Mouse (Mus musculus) hindbrain, embryonic 10.5 days (tissue): ENCODE data around the gene Vav1. TPM values are rescaled to one million over a fixed set of nuclear protein-coding genes. Genes with fewer than 3 reads are reported as not detected.

Source experiments
- DNase-seq: peaks from one replicate; pipeline ENCODE4 v3.0.0-alpha.2; 2017; ENCODE audit warnings: low spot score
- H3K27ac ChIP-seq: fragments of 300-500 bp; sonication (generic); 2 replicates; pipeline ENCODE4 v1.5.1; 2016; ENCODE audit warnings: mild to moderate bottlenecking, moderate library complexity
- H3K27me3 ChIP-seq: fragments of 300-500 bp; sonication (generic); 2 replicates; pipeline ENCODE4 v1.6.1; 2016; ENCODE audit warnings: mild to moderate bottlenecking; ENCODE audit not compliant: poor library complexity, insufficient read depth, severe bottlenecking
- H3K36me3 ChIP-seq: fragments of 300-500 bp; sonication (generic); 2 replicates; pipeline ENCODE4 v1.6.1; 2016; ENCODE audit warnings: mild to moderate bottlenecking, moderate library complexity
- H3K4me1 ChIP-seq: fragments of 300-500 bp; sonication (generic); replicated peaks from 2 replicates; pipeline ENCODE4 v1.6.1; 2016; ENCODE audit warnings: mild to moderate bottlenecking
- H3K4me3 ChIP-seq: fragments of 300-500 bp; sonication (generic); 2 replicates; pipeline ENCODE4 v1.5.1; 2016; ENCODE audit warnings: mild to moderate bottlenecking, moderate library complexity
- H3K9me3 ChIP-seq: fragments of 300-500 bp; sonication (generic); 2 replicates; pipeline ENCODE4 v1.6.1; 2016; ENCODE audit warnings: mild to moderate bottlenecking, moderate library complexity
- WGBS: fragments of 180-500 bp; shearing (Covaris S2); methylation state at CpG from one replicate; pipeline ENCODE4 v1.1.7; 2016; 5-methylcytosine and 5-hydroxymethylcytosine counted together
- polyA plus RNA-seq: library from polyadenylated mRNA; unstranded; fragments of >200 nt; fragmentation: Nextera tagmentation; extraction: Ambion mirVana; gene quantifications from 2 replicates; pipeline ENCODE4 v1.2.1, GENCODE M21; 2016

Gene Vav1
- 2.0 and 2.2 TPM in 2 replicates for polyA plus RNA-seq

- H3K4me3 ChIP-seq: no peak within 1 kb of the TSS
- H3K27ac ChIP-seq: no peak within 1 kb of the TSS
- no peaks in the 10 kb centered on the region for H3K36me3 ChIP-seq
- no peak for DNase-seq
- peaks cover 23% of the 10 kb centered on the region for H3K4me1 ChIP-seq
- WGBS: 70% methylated on average over 26 of the region's 26 CpGs
- peaks cover 36% of the 10 kb centered on the region for H3K27me3 ChIP-seq
- no peaks in the 10 kb centered on the region for H3K9me3 ChIP-seq
Observed at GRCm38 (mm10) chr17:57278943-57279590, at the start of gene Vav1. TSS of gene Vav1 (plus strand) at chr17:57279100.

GRCm38 (mm10) chr17:57229851-57230727 is 48.8 kb upstream of the Vav1 start:
- DNase-seq: no peak
- Histone ChIP-seq H3K4me1 (no peaks in the 10 kb centered on the region; the same call in 1 of the 2 replicates), H3K27me3 (no peaks in the 10 kb centered on the region), H3K36me3 (peaks cover 9% of the 10 kb centered on the region), H3K9me3 (no peaks in the 10 kb centered on the region), H3K4me3 (no peak overlapping the region), H3K27ac (no peak overlapping the region)
- WGBS: 80% methylated on average over 15 of the region's 15 CpGs

- no peak overlapping the region for H3K4me3 ChIP-seq
- no peak for DNase-seq
- peaks cover 15% of the 10 kb centered on the region for H3K36me3 ChIP-seq
- H3K27ac ChIP-seq: no peak overlapping the region
- 66% methylated on average over 6 of the region's 6 CpGs for WGBS
- no peaks in the 10 kb centered on the region for H3K9me3 ChIP-seq
- H3K4me1 ChIP-seq: no peaks in the 10 kb centered on the region; the same call in 1 of the 2 replicates
- H3K27me3 ChIP-seq: no peaks in the 10 kb centered on the region
Observed at GRCm38 (mm10) chr17:57230728-57231125, 48.2 kb upstream of the Vav1 start.

- DNase-seq: no peak
- Histone ChIP-seq H3K27ac (no peak overlapping the region), H3K27me3 (no peaks in the 10 kb centered on the region), H3K36me3 (peaks cover 22% of the 10 kb centered on the region), H3K4me1 (no peaks in the 10 kb centered on the region; the same call in 1 of the 2 replicates), H3K4me3 (no peak overlapping the region), H3K9me3 (no peaks in the 10 kb centered on the region)
Observed at GRCm38 (mm10) chr17:57231321-57231771, 47.6 kb upstream of the Vav1 start.

GRCm38 (mm10) chr17:57232200-57232599 is 46.7 kb upstream of the Vav1 start:
- Histone ChIP-seq H3K9me3 (no peaks in the 10 kb centered on the region), H3K36me3 (peaks cover 30% of the 10 kb centered on the region), H3K27me3 (no peaks in the 10 kb centered on the region), H3K4me3 (no peak overlapping the region), H3K27ac (no peak overlapping the region), H3K4me1 (no peaks in the 10 kb centered on the region; the same call in 1 of the 2 replicates)
- DNase-seq: no peak
- WGBS: 90% methylated on average over 1 of the region's 1 CpGs

- H3K4me1 ChIP-seq: no peaks in the 10 kb centered on the region; the same call in 1 of the 2 replicates
- DNase-seq: no peak
- H3K27me3 ChIP-seq: no peaks in the 10 kb centered on the region
- 50% methylated on average over 7 of the region's 7 CpGs for WGBS
- no peak overlapping the region for H3K27ac ChIP-seq
- no peak overlapping the region for H3K4me3 ChIP-seq
- peaks cover 38% of the 10 kb centered on the region for H3K36me3 ChIP-seq
- no peaks in the 10 kb centered on the region for H3K9me3 ChIP-seq
Observed at GRCm38 (mm10) chr17:57233038-57233437, 45.9 kb upstream of the Vav1 start.

- no peak overlapping the region for H3K27ac ChIP-seq
- no peaks in the 10 kb centered on the region; the same call in 1 of the 2 replicates for H3K4me1 ChIP-seq
- DNase-seq: no peak
- H3K9me3 ChIP-seq: no peaks in the 10 kb centered on the region
- 80% methylated on average over 12 of the region's 12 CpGs for WGBS
- H3K36me3 ChIP-seq: peaks cover 42% of the 10 kb centered on the region
- H3K4me3 ChIP-seq: no peak overlapping the region
- H3K27me3 ChIP-seq: no peaks in the 10 kb centered on the region
Observed at GRCm38 (mm10) chr17:57234254-57234928, 44.5 kb upstream of the Vav1 start.

- H3K27me3 ChIP-seq: no peaks in the 10 kb centered on the region
- WGBS: 90% methylated on average over 5 of the region's 5 CpGs
- H3K27ac ChIP-seq: no peak overlapping the region
- H3K36me3 ChIP-seq: peaks cover 42% of the 10 kb centered on the region
- DNase-seq: no peak
- no peaks in the 10 kb centered on the region for H3K9me3 ChIP-seq
- H3K4me3 ChIP-seq: no peak overlapping the region
- no peaks in the 10 kb centered on the region for H3K4me1 ChIP-seq
Observed at GRCm38 (mm10) chr17:57235803-57236202, 43.1 kb upstream of the Vav1 start.

- DNase-seq: no peak
- H3K36me3 ChIP-seq: peaks cover 51% of the 10 kb centered on the region
- H3K27me3 ChIP-seq: no peaks in the 10 kb centered on the region
- H3K4me1 ChIP-seq: no peaks in the 10 kb centered on the region
- no peaks in the 10 kb centered on the region for H3K9me3 ChIP-seq
- no peak overlapping the region for H3K27ac ChIP-seq
- 94% methylated on average over 9 of the region's 9 CpGs for WGBS
- no peak overlapping the region for H3K4me3 ChIP-seq
Observed at GRCm38 (mm10) chr17:57237181-57237580, 41.7 kb upstream of the Vav1 start.

- H3K9me3 ChIP-seq: no peaks in the 10 kb centered on the region
- 72% methylated on average over 10 of the region's 10 CpGs for WGBS
- H3K27me3 ChIP-seq: no peaks in the 10 kb centered on the region
- H3K27ac ChIP-seq: no peak overlapping the region
- no peak overlapping the region for H3K4me3 ChIP-seq
- DNase-seq: no peak
- peaks cover 18% of the 10 kb centered on the region for H3K4me1 ChIP-seq
- peaks cover 37% of the 10 kb centered on the region for H3K36me3 ChIP-seq
Observed at GRCm38 (mm10) chr17:57243650-57244370, 35.1 kb upstream of the Vav1 start.

GRCm38 (mm10) chr17:57245311-57245929 is 33.5 kb upstream of the Vav1 start:
- Histone ChIP-seq H3K36me3 (peaks cover 37% of the 10 kb centered on the region), H3K27ac (no peak overlapping the region), H3K4me1 (peaks cover 29% of the 10 kb centered on the region), H3K9me3 (no peaks in the 10 kb centered on the region), H3K4me3 (no peak overlapping the region), H3K27me3 (no peaks in the 10 kb centered on the region)
- 89% methylated on average over 10 of the region's 10 CpGs for WGBS
- no peak for DNase-seq
